Mouse (Mus musculus) hindbrain, embryonic 14.5 days (tissue): Measurements from ENCODE around the gene Lrrn4. TPM values are rescaled to one million over a fixed set of nuclear protein-coding genes. Genes with fewer than 3 reads are reported as not detected.

Experiments
- ATAC-seq: fragments of 200-750 bp; cut with Nextera tagmentation; 2 replicates; pipeline ENCODE4 v1.8.0; 2017; ENCODE audit warnings: moderate number of reproducible peaks, mild to moderate bottlenecking, moderate TSS enrichment, moderate library complexity; ENCODE audit not compliant: low FRiP score
- DNase-seq: peaks from one replicate; pipeline ENCODE4 v3.0.0-alpha.2; 2015; ENCODE audit warnings: low spot score
- H3K27ac ChIP-seq: fragments of 300-500 bp; sonication (generic); 2 replicates; pipeline ENCODE4 v1.5.1; 2014; ENCODE audit warnings: mild to moderate bottlenecking, moderate library complexity
- H3K27me3 ChIP-seq: fragments of 300-500 bp; sonication (generic); 2 replicates; pipeline ENCODE4 v1.6.1; 2014; ENCODE audit warnings: mild to moderate bottlenecking, low read length, mixed read lengths; ENCODE audit not compliant: control insufficient read depth, insufficient read depth
- H3K36me3 ChIP-seq: fragments of 300-500 bp; sonication (generic); replicated peaks from 2 replicates; pipeline ENCODE4 v1.6.1; 2014; ENCODE audit not compliant: control insufficient read depth, insufficient read depth
- H3K4me1 ChIP-seq: fragments of 300-500 bp; sonication (generic); replicated peaks from 2 replicates; pipeline ENCODE4 v1.6.1; 2014; ENCODE audit warnings: antibody characterized with exemption, low read length, mixed read lengths; ENCODE audit not compliant: control insufficient read depth, insufficient read depth
- H3K4me2 ChIP-seq: fragments of 300-500 bp; sonication (generic); replicated peaks from 2 replicates; pipeline ENCODE4 v1.6.1; 2014; ENCODE audit warnings: mild to moderate bottlenecking, moderate library complexity
- H3K4me3 ChIP-seq: fragments of 300-500 bp; sonication (generic); replicated peaks from 2 replicates; pipeline ENCODE4 v1.5.1; 2014; ENCODE audit warnings: mild to moderate bottlenecking, low read length
- H3K9ac ChIP-seq: fragments of 300-500 bp; sonication (generic); 2 replicates; pipeline ENCODE4 v1.6.1; 2014
- H3K9me3 ChIP-seq: fragments of 300-500 bp; sonication (generic); 2 replicates; pipeline ENCODE4 v1.6.1; 2016; ENCODE audit warnings: low read length; ENCODE audit not compliant: control insufficient read depth
- WGBS: fragments of 180-500 bp; shearing (Covaris S2); extraction: QIAGEN DNeasy Blood & Tissue Kit; methylation state at CpG from one replicate; pipeline ENCODE4 v1.1.7; 2014; 5-methylcytosine and 5-hydroxymethylcytosine counted together
- polyA plus RNA-seq: library from polyadenylated mRNA; unstranded; fragments of >200 nt; fragmentation: Nextera tagmentation; extraction: Ambion mirVana; gene quantifications from 2 replicates; pipeline ENCODE4 v1.2.1, GENCODE M21; 2014

The Lrrn4 gene
- polyA plus RNA-seq, 1 experiment from 2014 or later, result 0.39 TPM

DNA sequence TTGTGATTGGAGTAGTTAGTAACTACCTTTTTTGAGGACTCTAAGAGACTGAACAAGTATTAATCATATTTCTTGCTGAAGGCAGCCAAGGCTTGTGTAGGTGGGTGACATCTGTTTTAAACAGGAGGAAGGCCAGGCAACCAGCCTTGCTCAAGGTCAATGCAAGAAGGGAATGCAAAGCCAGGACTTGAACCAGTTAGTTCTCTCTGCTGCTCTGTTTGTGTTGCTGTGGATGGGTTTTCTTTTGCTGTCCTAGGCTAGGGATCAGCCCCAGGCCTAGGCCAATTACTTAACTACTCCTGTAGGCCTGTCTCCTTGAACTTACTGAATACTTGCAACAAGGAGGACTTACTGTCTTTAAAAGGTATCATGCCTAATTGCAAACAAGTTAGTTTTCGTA is 27.6 kb downstream of the Lrrn4 start:
- no peaks in the 10 kb centered on the region for H3K27me3 ChIP-seq
- peaks cover 7% of the 10 kb centered on the region for H3K4me1 ChIP-seq
- 97% methylated on average over 1 of the region's 1 CpGs for WGBS
- ATAC-seq, result no peak
- peaks cover 21% of the 10 kb centered on the region for H3K36me3 ChIP-seq
- H3K4me2 ChIP-seq, result no peak overlapping the region
- H3K9ac ChIP-seq, result no peak overlapping the region
- no peak overlapping the region for H3K27ac ChIP-seq
- no peak for DNase-seq
- H3K4me3 ChIP-seq, result no peak overlapping the region
- no peaks in the 10 kb centered on the region for H3K9me3 ChIP-seq

DNA sequence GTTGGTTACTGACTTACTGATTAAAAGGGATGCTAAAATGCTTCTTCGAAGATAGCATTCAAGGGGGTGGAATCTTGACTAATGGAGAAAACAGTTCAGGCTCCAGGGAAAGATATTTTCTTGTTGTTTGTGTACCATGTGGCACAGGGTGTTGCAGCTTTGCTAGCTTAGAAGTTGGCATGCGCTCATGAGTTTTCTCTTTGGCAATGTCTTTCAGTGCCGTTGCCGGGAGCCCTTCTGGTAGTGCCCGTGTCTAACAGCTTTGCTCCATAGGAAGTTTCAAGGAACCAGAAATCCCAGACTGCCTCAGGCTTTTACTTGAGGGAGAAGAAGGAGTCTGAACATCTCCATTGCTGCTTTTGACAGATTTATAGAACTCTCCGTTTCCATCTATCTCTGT is 31.6 kb downstream of the Lrrn4 start:
- Histone ChIP-seq H3K27ac (no peak overlapping the region), H3K4me3 (no peak overlapping the region), H3K27me3 (no peaks in the 10 kb centered on the region), H3K4me2 (no peak overlapping the region), H3K9ac (no peak overlapping the region), H3K36me3 (peaks cover 18% of the 10 kb centered on the region), H3K9me3 (no peaks in the 10 kb centered on the region), H3K4me1 (peaks cover 15% of the 10 kb centered on the region)
- 86% methylated on average over 6 of the region's 6 CpGs for WGBS
- DNase-seq (no peak), ATAC-seq (no peak)

- Histone ChIP-seq H3K27me3 (no peaks in the 10 kb centered on the region), H3K4me2 (peak overlapping the region; percentile 82), H3K36me3 (peaks cover 18% of the 10 kb centered on the region), H3K4me1 (peaks cover 15% of the 10 kb centered on the region), H3K9me3 (no peaks in the 10 kb centered on the region), H3K9ac (no peak overlapping the region), H3K4me3 (no peak overlapping the region), H3K27ac (no peak overlapping the region)
- WGBS, result 94% methylated on average over 4 of the region's 4 CpGs
- DNase-seq, result no peak
- ATAC-seq, result no peak
Measured at GRCm38 (mm10) chr2:132848361-132848760, 32.3 kb downstream of the Lrrn4 start.

DNA sequence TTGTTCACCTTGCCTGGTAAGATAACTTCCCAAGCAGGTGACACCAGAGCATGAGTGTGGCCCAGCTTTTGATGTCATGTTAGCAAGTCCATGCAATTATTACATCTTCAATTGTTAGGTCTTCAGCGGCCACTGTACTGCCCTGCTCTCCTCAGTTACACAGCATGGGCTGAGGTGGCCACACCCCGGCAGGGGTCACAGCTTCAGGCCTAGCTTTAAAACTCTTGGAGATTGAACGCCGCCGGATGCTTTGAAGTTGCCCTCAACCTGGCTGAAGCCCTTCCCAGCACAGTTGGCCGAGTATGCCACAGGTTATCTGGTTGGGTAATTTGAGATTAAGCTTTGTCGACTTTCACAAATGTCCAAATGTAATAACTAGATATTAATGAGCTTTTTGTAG is 33.1 kb downstream of the Lrrn4 start:
- peak overlapping the region; percentile 87 for H3K4me3 ChIP-seq
- DNase-seq (no peak), ATAC-seq (no peak)
- no peaks in the 10 kb centered on the region for H3K27me3 ChIP-seq
- 55% methylated on average over 7 of the region's 7 CpGs for WGBS
- peaks cover 15% of the 10 kb centered on the region for H3K36me3 ChIP-seq
- H3K27ac ChIP-seq, result no peak overlapping the region
- H3K4me2 ChIP-seq, result peak overlapping the region; percentile 82
- no peaks in the 10 kb centered on the region for H3K9me3 ChIP-seq
- peak overlapping the region; percentile 82 for H3K9ac ChIP-seq
- peaks cover 15% of the 10 kb centered on the region for H3K4me1 ChIP-seq

GRCm38 (mm10) chr2:132846407-132847358 is 34.0 kb downstream of the Lrrn4 start, which contains the start of gene Crls1:
Crls1 (plus strand) TSS chr2:132846666.
- H3K9ac ChIP-seq, result peak within 1 kb of the TSS; percentile 82
- H3K27me3 ChIP-seq, result no peaks in the 10 kb centered on the region
- peaks cover 15% of the 10 kb centered on the region for H3K4me1 ChIP-seq
- H3K4me3 ChIP-seq, result peak within 1 kb of the TSS; percentile 87
- WGBS, result under 1% methylated on average over 90 of the region's 96 CpGs
- H3K27ac ChIP-seq, result peak within 1 kb of the TSS; percentile 58
- H3K9me3 ChIP-seq, result no peaks in the 10 kb centered on the region
- H3K4me2 ChIP-seq, result peak within 1 kb of the TSS; percentile 82
- DNase-seq (peak; percentile 98), ATAC-seq (peak; percentile 95)
- peaks cover 15% of the 10 kb centered on the region for H3K36me3 ChIP-seq

- H3K9ac ChIP-seq, result no peak overlapping the region
- no peaks in the 10 kb centered on the region for H3K9me3 ChIP-seq
- no peak for DNase-seq
- H3K4me2 ChIP-seq, result no peak overlapping the region
- H3K4me1 ChIP-seq, result no peaks in the 10 kb centered on the region
- H3K36me3 ChIP-seq, result no peaks in the 10 kb centered on the region
- H3K4me3 ChIP-seq, result no peak overlapping the region
- H3K27ac ChIP-seq, result no peak overlapping the region
- H3K27me3 ChIP-seq, result no peaks in the 10 kb centered on the region
- 88% methylated on average over 4 of the region's 4 CpGs for WGBS
- ATAC-seq, result no peak
Measured at GRCm38 (mm10) chr2:132841071-132841470, 39.6 kb downstream of the Lrrn4 start.

Other genes starting within 250 kb of the Lrrn4 start
- gene Shld1, start 194.0 kb downstream of the Lrrn4 start, polyA plus RNA-seq, result 21.9 and 23.3 TPM in 2 replicates
- 70.3 and 84.2 TPM in 2 replicates for gene Chgb, start 99.6 kb downstream of the Lrrn4 start, polyA plus RNA-seq
- 15.7 and 18.5 TPM in 2 replicates for gene Trmt6, start 64.8 kb downstream of the Lrrn4 start, polyA plus RNA-seq
- 5.1 and 6.6 TPM in 2 replicates for gene Mcm8, start 64.8 kb downstream of the Lrrn4 start, polyA plus RNA-seq
- gene Crls1, start 34.2 kb downstream of the Lrrn4 start, polyA plus RNA-seq, result 19.0 and 19.1 TPM in 2 replicates
- not detected in 2 replicates for gene Fermt1, start 65.0 kb upstream of the Lrrn4 start, polyA plus RNA-seq